Mouse (Mus musculus): ENCODE measurements at regions not wholly inside any gene's neighbourhood (a gene's known extent, or its start where the extent isn't known, plus 50 kb on each side); places are given as distances from the start of the nearest gene placed in this dataset.

DNA sequence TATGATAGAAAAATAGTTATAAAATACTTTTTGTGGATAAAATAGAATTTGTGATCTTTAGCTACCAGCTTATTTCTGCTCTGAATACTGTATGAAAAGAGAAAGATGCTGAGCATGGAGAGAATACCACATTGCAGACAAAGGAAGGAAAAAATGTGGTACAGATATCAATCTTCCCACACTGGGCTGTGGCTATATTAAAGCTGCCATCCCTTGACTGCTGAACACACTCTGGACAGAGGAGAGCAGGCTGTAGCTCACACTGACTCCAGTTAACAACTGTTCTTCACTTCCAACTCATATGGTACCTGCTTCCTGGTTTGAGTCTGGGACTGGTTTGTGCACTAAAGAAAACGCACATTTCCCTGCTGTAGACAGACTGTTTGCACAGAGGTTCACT is 76.7 kb upstream of the Try4 start:
- no peak for DNase-seq (ENCODE audit: low spot score)
- H3K4me1 ChIP-seq (ENCODE audit: insufficient read depth, low read depth, low read length) = no peaks in the 10 kb centered on the region
- no peak for ATAC-seq (ENCODE audit: extremely low read depth, insufficient number of reproducible peaks, low FRiP score, poor library complexity, severe bottlenecking)
- H3K36me3 ChIP-seq (replicated peaks) = no peaks in the 10 kb centered on the region
- H3K9me3 ChIP-seq (replicated peaks) = no peaks in the 10 kb centered on the region
- TF ChIP-seq TAL1 (conservative IDR thresholded peaks at IDR 0.05; ENCODE audit: low read depth, low read length) (no peak), GATA2 (IDR thresholded peaks at IDR 0.05; ENCODE audit: borderline replicate concordance, low read depth, low read length) (no peak), POLR2AphosphoS5 (IDR thresholded peaks at IDR 0.05; ENCODE audit: insufficient replicate concordance, low read depth, low read length) (no peak), GATA1 (IDR thresholded peaks at IDR 0.05; ENCODE audit: borderline replicate concordance, low read length) (no peak)
- H3K27me3 ChIP-seq (ENCODE audit: insufficient read depth, low read length) = no peaks in the 10 kb centered on the region
- H3K4me3 ChIP-seq (ENCODE audit: low read depth, low read length) = no peak overlapping the region

DNA sequence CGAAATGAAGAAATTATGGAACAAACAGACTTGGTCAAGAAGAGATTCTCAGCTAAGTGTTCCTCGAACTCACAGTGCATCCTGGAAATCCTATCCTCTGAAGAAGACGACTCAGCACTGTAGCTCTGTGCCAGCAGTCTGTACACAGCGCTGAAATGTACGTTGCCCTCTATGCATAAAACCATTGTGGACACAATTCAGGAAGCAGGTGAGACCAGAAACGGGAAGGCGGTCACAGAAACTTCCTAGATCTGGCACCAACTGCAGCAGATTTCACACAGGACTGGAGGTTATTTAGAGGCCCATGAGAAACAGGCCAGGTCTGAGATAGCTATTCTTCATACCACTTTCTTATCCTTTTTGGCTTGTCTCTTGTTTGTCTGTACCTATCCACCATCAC is 83.7 kb upstream of the Try4 start:
- no peak for ATAC-seq (ENCODE audit: extremely low read depth, insufficient number of reproducible peaks, low FRiP score, poor library complexity, severe bottlenecking)
- TF ChIP-seq TAL1 (conservative IDR thresholded peaks at IDR 0.05; ENCODE audit: low read depth, low read length) (no peak), POLR2AphosphoS5 (IDR thresholded peaks at IDR 0.05; ENCODE audit: insufficient replicate concordance, low read depth, low read length) (no peak), CTCF (IDR thresholded peaks at IDR 0.05; ENCODE audit: low read depth, low read length) (no peak), GATA2 (IDR thresholded peaks at IDR 0.05; ENCODE audit: borderline replicate concordance, low read depth, low read length) (no peak), GATA1 (IDR thresholded peaks at IDR 0.05; ENCODE audit: borderline replicate concordance, low read length) (no peak)
- no peak for DNase-seq (ENCODE audit: low spot score)
- no peaks in the 10 kb centered on the region for H3K9me3 ChIP-seq (replicated peaks)
- no peak overlapping the region for H3K4me3 ChIP-seq (ENCODE audit: low read depth, low read length)
- no peaks in the 10 kb centered on the region for H3K36me3 ChIP-seq (replicated peaks)
- H3K4me1 ChIP-seq (ENCODE audit: insufficient read depth, low read depth, low read length) = no peaks in the 10 kb centered on the region
- no peaks in the 10 kb centered on the region for H3K27me3 ChIP-seq (ENCODE audit: insufficient read depth, low read length)

DNA sequence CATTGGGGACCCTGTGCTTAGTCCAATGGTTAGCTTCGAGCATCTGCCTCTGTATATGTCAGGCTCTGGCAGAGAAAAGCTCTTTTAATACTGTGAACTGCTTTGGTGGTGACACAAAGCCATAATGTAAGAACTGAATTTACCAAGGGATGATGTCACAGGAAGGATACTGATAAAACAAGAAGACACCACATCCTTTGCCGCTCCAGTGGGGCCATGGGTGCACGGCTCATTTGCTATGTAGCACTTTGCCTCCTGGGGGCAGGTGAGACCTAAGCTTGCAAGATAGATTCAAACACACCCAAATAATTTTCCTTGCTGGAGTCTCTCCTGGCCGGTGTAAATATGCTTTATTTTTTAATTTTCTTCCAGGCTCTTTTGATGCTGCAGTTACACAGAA is 86.2 kb upstream of the Try4 start:
- H3K27me3 ChIP-seq (ENCODE audit: insufficient read depth, low read length) = no peaks in the 10 kb centered on the region
- H3K9me3 ChIP-seq (replicated peaks) = no peaks in the 10 kb centered on the region
- DNase-seq (ENCODE audit: low spot score) = no peak
- H3K4me3 ChIP-seq (ENCODE audit: low read depth, low read length) = no peak overlapping the region
- no peak for ATAC-seq (ENCODE audit: extremely low read depth, insufficient number of reproducible peaks, low FRiP score, poor library complexity, severe bottlenecking)
- H3K36me3 ChIP-seq (replicated peaks) = no peaks in the 10 kb centered on the region
- TF ChIP-seq POLR2AphosphoS5 (IDR thresholded peaks at IDR 0.05; ENCODE audit: insufficient replicate concordance, low read depth, low read length) (no peak), GATA2 (IDR thresholded peaks at IDR 0.05; ENCODE audit: borderline replicate concordance, low read depth, low read length) (no peak), GATA1 (IDR thresholded peaks at IDR 0.05; ENCODE audit: borderline replicate concordance, low read length) (no peak), CTCF (IDR thresholded peaks at IDR 0.05; ENCODE audit: low read depth, low read length) (no peak), TAL1 (conservative IDR thresholded peaks at IDR 0.05; ENCODE audit: low read depth, low read length) (no peak)
- no peaks in the 10 kb centered on the region for H3K4me1 ChIP-seq (ENCODE audit: insufficient read depth, low read depth, low read length)

GRCm38 (mm10) chr6:41205864-41206263 is 96.2 kb upstream of the Try4 start:
- DNase-seq (ENCODE audit: low spot score) (no peak), ATAC-seq (ENCODE audit: extremely low read depth, insufficient number of reproducible peaks, low FRiP score, poor library complexity, severe bottlenecking) (no peak)

GRCm38 (mm10) chr6:41202882-41203281 is 99.2 kb upstream of the Try4 start:
- no peak for DNase-seq (ENCODE audit: low spot score)
- H3K9me3 ChIP-seq (replicated peaks) = no peaks in the 10 kb centered on the region
- no peaks in the 10 kb centered on the region for H3K36me3 ChIP-seq (replicated peaks)

More at GRCm38 (mm10) chr6:41205864-41206263, 96.2 kb upstream of the Try4 start:
- Histone ChIP-seq H3K4me1 (ENCODE audit: insufficient read depth, low read depth, low read length) (no peaks in the 10 kb centered on the region), H3K4me3 (ENCODE audit: low read depth, low read length) (no peak overlapping the region), H3K36me3 (replicated peaks) (no peaks in the 10 kb centered on the region), H3K27me3 (ENCODE audit: insufficient read depth, low read length) (no peaks in the 10 kb centered on the region), H3K9me3 (replicated peaks) (no peaks in the 10 kb centered on the region)
- TF ChIP-seq TAL1 (conservative IDR thresholded peaks at IDR 0.05; ENCODE audit: low read depth, low read length) (no peak), GATA2 (IDR thresholded peaks at IDR 0.05; ENCODE audit: borderline replicate concordance, low read depth, low read length) (no peak), POLR2AphosphoS5 (IDR thresholded peaks at IDR 0.05; ENCODE audit: insufficient replicate concordance, low read depth, low read length) (no peak), CTCF (IDR thresholded peaks at IDR 0.05; ENCODE audit: low read depth, low read length) (no peak), GATA1 (IDR thresholded peaks at IDR 0.05; ENCODE audit: borderline replicate concordance, low read length) (no peak)

GRCm38 (mm10) chr6:41202302-41202701 is 99.8 kb upstream of the Try4 start:
- no peaks in the 10 kb centered on the region for H3K27me3 ChIP-seq (ENCODE audit: insufficient read depth, low read length)
- no peaks in the 10 kb centered on the region for H3K9me3 ChIP-seq (replicated peaks)
- TF ChIP-seq GATA1 (IDR thresholded peaks at IDR 0.05; ENCODE audit: borderline replicate concordance, low read length) (no peak), TAL1 (conservative IDR thresholded peaks at IDR 0.05; ENCODE audit: low read depth, low read length) (no peak), GATA2 (IDR thresholded peaks at IDR 0.05; ENCODE audit: borderline replicate concordance, low read depth, low read length) (no peak), CTCF (IDR thresholded peaks at IDR 0.05; ENCODE audit: low read depth, low read length) (no peak)
- DNase-seq (ENCODE audit: low spot score) (no peak), ATAC-seq (ENCODE audit: extremely low read depth, insufficient number of reproducible peaks, low FRiP score, poor library complexity, severe bottlenecking) (no peak)
- no peak overlapping the region for H3K4me3 ChIP-seq (ENCODE audit: low read depth, low read length)
- no peaks in the 10 kb centered on the region for H3K36me3 ChIP-seq (replicated peaks)
- no peaks in the 10 kb centered on the region for H3K4me1 ChIP-seq (ENCODE audit: insufficient read depth, low read depth, low read length)

More at GRCm38 (mm10) chr6:41202882-41203281, 99.2 kb upstream of the Try4 start:
- no peaks in the 10 kb centered on the region for H3K27me3 ChIP-seq (ENCODE audit: insufficient read depth, low read length)
- TF ChIP-seq GATA2 (IDR thresholded peaks at IDR 0.05; ENCODE audit: borderline replicate concordance, low read depth, low read length) (no peak), TAL1 (conservative IDR thresholded peaks at IDR 0.05; ENCODE audit: low read depth, low read length) (no peak), CTCF (IDR thresholded peaks at IDR 0.05; ENCODE audit: low read depth, low read length) (no peak), GATA1 (IDR thresholded peaks at IDR 0.05; ENCODE audit: borderline replicate concordance, low read length) (no peak), POLR2AphosphoS5 (IDR thresholded peaks at IDR 0.05; ENCODE audit: insufficient replicate concordance, low read depth, low read length) (no peak)
- no peak overlapping the region for H3K4me3 ChIP-seq (ENCODE audit: low read depth, low read length)
- no peak for ATAC-seq (ENCODE audit: extremely low read depth, insufficient number of reproducible peaks, low FRiP score, poor library complexity, severe bottlenecking)
- no peaks in the 10 kb centered on the region for H3K4me1 ChIP-seq (ENCODE audit: insufficient read depth, low read depth, low read length)
